Mouse (Mus musculus): Measurements from ENCODE around the gene Bicra.
A peak's percentile ranks its signal among the peaks of the same experiment; 100 is the strongest.

DNA sequence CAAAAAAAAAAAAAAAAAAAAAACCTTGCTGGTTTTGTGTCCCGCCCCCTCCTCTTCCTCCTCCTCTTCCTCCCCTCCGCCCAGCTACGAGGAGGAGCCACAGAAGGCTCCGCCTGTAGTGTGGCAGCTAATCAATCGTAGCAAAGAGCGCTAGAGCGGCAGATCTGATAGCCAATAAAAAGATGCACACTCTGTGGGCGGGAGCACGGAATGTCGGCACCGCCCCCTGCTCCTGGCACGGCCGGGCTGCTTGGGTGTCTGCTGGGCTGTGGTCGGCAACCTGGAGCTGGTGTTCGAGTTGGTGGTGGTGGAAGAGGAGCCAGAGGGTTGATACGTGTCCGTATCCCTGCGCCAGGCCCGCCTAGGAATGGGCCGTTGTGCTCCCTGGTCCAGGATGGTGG, 443 bp upstream of the Bicra start:
- TF ChIP-seq POLR2A (IDR thresholded peaks at IDR 0.05; ENCODE audit: insufficient read depth, low read depth, low read length) (peak; percentile 89), CTCF (IDR thresholded peaks at IDR 0.05) (no peak)
